Mouse (Mus musculus): ENCODE measurements around the gene S100a4. TPM values are rescaled to one million over a fixed set of nuclear protein-coding genes. Genes with fewer than 3 reads are reported as not detected.

S100a4 gene
- total RNA-seq, 2 experiments from 2014 or later: 15.7 to 17.2 TPM

DNA sequence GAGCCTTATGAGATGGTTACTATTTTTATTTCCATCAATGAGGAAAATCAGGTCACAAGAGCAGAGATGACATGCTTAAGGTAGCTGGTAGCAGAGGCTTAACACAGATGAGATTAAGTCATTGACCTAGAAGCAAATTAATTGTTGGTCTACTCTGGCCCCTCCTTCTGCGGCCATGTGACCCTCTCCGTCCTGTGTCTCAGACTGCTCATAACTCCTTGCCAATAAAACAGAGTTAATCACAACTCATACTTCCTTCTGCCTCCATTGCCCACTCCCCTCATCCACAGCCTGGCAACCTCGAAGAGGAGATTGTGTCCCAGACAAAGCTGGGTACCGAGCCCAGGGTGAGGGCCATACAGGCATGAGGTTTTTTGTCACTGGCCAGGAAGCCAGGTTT is 5.4 kb upstream of the S100a4 start:
- DNase-seq (ENCODE audit: low spot score in 2 of 2): no peak

DNA sequence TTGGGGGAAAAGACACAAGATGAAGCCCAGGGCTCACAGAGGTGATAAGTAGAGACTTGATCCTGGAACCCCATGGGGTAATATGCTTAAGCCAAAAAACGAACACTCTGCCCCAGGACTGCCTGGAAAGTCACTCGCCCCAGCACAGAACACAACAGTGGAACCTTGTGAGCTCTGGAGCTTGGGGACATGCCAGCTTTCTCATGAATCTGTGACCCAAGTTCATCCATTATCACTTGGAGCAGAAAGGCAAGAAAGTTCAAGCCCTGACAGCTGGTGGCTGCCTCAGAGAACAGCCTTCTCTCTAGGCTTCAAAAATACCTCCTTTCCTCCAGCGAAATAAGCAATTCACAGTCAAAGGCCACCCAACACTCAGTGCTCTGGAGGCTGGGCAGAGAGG is 4.2 kb upstream of the S100a4 start:
- no peak for DNase-seq (ENCODE audit: low spot score in 2 of 2)

DNA sequence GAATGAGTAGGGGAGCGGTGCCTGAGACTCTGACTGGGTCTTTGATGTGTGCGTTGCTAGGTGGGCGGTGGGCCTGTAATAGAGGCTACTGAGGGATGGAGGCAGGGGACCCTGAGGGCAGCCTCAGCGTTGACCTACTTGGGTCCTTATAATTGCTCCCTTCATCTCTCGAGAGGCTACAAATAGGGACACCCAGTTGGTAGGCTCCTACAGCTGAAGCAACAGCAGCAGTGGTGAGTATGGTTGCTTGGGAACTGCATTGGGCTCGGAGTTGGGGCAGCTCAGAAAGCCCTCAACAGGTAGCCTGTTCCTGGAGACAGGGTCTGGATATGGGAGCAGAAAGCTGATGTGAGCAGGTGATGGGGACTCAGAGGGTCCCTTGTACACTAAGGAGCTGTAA is 3.5 kb upstream of the S100a4 start:
- no peak for DNase-seq (ENCODE audit: low spot score in 2 of 2)

DNA sequence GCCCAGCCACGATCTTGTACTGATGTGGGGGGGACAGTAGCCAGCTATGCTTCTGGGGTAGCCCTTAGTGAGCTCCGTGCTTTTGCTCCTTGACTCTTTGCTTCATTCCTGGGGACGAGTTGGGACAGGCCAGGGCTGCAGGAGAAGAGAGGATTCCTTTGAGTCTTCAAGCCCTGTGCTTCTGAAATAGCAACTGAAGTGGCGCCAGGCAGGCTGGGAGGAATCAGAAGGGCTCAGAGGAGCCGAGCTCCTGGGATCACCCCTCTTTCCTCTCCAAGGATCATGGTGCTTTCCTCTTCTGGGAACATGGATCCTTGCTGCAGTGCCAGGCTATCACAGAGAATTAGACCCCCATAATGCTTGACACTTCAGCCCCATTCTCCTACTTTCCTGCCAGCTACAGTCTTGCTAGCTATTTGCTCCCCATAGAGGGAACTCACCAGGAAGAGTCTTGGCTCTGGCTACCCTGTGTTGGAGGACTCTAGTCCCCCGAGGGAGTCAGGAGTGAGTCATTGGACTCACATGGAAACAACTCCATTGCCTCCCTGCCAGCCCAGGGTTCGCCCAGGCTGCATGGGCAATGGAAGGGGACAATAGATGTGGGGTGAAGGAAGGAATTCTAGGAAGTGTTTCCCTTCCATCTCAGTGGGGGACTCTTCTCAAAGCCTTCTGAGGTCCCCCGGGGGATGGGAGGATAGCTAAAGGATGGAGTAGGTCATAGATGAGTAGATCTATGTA is 2.9 kb upstream of the S100a4 start:
- DNase-seq (ENCODE audit: low spot score in 2 of 2): no peak

DNA sequence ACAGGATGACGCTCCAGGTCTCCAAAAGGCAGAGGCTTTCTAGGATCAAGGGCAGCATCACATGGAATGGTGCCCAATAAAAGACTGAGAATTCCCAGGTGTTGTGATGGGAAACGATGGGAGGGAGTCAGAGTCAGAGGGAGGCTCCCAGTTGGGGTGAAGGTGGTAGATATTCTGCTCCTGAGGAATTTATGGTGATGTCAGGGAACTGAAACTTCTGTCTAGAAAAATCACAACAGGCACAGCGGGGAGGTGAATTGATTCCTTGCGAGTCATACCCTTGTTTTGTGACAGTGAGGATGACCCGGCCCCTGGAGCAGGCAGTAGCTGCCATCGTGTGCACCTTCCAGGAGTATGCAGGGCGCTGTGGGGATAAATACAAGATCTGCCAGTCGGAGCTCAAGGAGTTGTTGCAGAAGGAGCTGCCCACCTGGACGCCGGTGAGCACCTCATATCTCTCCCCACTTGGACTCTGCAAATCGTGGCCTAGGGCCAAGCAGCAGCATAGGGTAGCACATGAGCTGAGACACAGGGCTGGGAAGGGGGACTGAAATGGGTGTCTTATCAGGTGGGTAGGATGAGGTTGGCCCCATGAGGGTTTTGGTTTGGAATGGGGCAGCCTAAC is 2.0 kb upstream of the S100a4 start, which contains the start of gene Gm42674:
Gm42674 (plus strand) TSS at position 419 of the 625 bp plus-strand sequence.
- no peak for DNase-seq (ENCODE audit: low spot score in 2 of 2)

DNA sequence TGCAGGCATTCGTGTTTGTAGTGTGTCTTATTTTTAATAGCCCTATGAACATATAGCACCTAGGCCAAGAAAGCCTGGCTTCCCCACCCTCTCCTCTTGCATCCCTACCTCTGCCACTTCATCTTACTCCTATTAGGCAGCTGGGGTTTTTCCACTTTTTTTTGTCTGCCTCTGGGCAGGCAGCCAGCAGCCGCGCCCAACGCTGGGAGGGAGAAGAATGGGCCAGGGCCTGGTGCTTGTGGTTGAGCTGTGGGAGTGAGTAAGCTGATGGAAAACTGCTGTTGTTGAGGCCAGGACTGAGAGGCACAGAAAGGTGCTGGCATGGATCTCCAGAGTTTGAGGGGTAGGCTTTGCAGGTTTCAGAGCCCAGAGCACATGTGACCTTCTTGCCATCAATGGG is 845 bp downstream of the S100a4 start:
- peak; percentile 55 to 77 for DNase-seq (ENCODE audit: low spot score in 2 of 2)

DNA sequence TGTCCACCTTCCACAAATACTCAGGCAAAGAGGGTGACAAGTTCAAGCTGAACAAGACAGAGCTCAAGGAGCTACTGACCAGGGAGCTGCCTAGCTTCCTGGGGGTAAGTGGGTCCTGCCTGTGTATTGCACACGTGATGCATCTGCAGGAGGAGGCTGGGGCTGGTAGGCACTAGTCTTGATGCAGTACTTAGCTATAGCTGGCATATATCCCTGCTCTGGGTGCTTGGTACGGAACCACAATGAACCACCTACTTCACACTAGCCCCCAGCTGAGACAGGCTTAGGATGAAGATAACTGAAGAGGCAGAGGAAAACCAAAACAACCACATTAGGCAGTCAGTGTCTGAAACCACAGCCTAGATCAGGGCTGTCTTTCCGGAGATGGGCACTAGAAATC is 1.5 kb downstream of the S100a4 start:
- no peak for DNase-seq (ENCODE audit: low spot score in 2 of 2)

DNA sequence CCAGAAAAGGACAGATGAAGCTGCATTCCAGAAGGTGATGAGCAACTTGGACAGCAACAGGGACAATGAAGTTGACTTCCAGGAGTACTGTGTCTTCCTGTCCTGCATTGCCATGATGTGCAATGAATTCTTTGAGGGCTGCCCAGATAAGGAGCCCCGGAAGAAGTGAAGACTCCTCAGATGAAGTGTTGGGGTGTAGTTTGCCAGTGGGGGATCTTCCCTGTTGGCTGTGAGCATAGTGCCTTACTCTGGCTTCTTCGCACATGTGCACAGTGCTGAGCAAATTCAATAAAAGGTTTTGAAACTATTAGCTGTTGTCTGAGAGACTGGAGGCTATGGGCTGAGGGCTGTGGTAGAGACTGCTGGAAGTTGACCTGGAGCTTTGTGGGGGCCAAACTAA is 2.2 kb downstream of the S100a4 start:
- no peak for DNase-seq (ENCODE audit: low spot score in 2 of 2)

DNA sequence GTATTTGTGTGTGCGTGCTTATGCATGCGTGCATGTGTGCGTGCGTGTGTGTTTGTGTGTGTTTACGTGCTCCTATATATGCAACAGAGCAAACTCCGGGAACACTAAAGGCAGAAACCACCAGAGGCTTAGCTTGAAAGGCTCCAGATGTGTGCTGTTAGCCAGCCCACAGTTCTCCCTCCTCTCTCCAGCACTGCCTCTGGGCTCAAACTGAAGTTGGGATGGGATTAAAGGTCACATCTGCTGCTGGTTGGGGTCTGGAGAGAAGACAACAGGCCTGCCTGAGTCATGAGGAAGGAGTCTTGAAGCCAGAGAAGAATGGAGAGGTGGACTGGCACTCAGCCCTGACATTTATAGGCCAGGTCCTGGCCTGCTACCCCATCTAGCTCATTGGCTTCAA is 2.6 kb downstream of the S100a4 start:
- DNase-seq (ENCODE audit: low spot score in 2 of 2): no peak

DNA sequence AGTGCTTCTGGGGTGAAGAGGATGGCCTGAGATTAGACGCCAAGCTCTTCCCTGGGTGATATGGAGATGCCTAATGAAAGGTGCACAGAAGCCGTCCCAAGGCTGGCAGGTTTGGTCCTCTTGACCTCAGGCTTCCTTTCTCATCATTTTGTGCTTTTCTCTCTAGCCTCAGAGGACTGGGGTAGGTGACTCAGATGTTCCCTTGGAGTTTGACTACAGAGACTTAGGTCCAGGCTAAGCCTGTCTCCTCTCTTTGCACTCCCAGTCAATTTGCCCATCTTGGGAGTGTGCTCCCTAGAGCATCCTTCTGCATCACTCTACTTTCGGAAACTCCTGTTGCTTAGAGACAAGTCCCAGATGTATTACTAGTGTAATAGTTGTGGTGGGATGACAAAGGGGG is 3.8 kb downstream of the S100a4 start:
- DNase-seq (ENCODE audit: low spot score in 2 of 2): no peak

DNA sequence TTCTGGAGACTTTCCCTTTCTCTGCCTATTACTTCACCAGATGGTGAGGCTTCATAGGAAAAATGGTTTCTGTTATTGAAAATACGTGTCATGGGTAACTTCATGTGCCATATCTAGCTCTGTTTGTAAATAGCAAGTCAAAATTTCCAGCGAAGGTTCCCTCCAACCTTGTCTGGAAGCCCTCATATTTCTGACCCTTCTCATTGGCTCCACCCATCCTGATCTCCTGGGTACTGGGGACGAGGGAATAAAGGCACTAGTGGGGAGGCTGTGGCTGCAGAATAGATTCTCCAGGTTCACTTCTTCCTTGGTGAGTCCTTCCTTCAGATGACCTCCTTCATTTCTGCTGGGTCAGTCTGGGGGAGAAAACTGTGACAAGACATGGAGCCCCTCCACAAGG is 4.7 kb downstream of the S100a4 start, which contains the start of gene S100a5:
S100a5 (plus strand) TSS at position 301 of the 400 bp plus-strand sequence.
- no peak for DNase-seq (ENCODE audit: low spot score in 2 of 2)

DNA sequence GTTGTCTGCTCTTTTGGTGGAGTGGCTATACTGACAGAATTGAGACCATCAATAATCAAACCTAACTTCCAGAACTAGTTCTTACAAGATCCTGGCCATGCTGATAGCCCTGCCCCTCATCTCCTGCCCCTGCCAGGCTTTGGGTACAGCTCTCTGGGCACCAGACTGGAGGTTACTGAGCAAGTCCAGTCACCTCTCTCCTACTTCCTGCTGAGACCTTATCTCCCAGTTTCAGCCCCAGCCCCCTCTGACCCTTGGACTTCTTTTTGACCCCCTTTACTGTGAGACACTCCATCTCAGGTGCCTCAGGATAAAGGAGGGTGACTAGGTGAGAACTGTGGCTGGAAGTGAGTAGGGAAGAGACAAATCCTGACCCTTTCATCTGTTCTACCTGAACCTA is 5.5 kb downstream of the S100a4 start:
- no peak for DNase-seq (ENCODE audit: low spot score in 2 of 2)

DNA sequence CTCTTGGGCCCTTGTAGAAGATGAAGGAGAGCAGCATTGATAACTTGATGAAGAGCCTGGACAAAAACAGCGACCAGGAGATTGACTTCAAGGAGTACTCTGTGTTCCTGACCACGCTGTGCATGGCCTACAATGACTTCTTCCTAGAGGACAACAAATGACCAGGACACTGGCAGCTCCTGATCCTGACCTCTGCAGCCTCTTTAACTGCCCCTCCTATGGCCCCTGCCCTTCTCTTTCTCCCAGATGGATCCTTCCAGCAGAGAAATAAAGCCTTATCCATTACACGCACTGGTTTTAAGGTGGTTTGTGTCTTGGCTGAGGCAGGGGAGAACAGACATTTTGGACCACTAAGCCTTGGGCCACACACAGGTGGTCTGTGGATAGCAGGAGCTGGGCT is 7.9 kb downstream of the S100a4 start:
- DNase-seq (ENCODE audit: low spot score in 2 of 2): no peak

DNA sequence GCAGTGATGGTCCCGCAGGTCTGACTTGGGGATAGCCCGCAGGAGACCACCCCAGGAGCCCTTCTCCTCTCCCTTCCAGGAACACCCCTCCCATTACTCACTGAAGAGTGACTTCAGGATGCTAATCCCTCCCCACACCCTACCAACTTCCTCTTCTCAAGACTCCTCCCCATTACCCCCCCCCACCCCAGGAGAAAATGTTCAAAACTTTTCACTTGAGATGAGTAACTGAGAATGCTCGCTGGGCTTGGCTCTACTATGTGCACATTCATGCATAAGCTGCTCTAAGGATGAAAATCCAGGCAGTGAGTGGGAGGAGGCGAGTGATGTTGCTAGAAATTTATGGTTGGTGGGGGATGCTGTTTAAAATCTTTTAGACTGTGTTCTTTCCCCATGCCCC is 8.5 kb downstream of the S100a4 start:
- no peak for DNase-seq (ENCODE audit: low spot score in 2 of 2)

DNA sequence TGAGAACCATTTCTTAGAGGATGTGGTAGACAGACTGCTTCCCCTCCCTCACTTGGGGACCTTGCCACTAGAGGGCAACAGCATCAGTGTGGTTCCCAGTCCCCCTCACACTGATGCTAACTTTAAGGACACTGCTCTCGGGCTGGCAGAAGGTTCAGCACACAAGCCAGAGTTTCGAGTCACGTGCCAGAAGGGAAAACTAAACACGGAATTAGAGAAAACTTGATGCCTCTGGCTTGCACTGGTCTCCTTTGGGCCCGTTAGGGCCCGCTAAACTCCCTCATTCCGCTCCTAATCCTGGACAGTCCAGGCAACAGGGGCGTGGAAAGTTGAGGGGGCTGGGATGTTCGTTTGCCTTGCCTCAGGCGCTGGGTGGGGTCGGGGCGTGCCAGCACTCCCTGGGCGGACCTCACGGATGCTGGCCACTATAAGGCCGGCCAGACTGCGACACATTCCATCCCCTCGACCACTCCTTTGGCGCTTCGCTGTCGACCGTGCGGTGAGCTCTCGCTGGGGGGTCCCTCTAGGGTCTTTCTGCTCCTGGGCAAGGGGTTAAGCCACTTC is 9.2 kb downstream of the S100a4 start, which contains the start of gene S100a6:
S100a6 (plus strand) TSS at position 155 of the 564 bp plus-strand sequence.
- DNase-seq (ENCODE audit: low spot score in 2 of 2): peak; percentile 48 to 69

DNA sequence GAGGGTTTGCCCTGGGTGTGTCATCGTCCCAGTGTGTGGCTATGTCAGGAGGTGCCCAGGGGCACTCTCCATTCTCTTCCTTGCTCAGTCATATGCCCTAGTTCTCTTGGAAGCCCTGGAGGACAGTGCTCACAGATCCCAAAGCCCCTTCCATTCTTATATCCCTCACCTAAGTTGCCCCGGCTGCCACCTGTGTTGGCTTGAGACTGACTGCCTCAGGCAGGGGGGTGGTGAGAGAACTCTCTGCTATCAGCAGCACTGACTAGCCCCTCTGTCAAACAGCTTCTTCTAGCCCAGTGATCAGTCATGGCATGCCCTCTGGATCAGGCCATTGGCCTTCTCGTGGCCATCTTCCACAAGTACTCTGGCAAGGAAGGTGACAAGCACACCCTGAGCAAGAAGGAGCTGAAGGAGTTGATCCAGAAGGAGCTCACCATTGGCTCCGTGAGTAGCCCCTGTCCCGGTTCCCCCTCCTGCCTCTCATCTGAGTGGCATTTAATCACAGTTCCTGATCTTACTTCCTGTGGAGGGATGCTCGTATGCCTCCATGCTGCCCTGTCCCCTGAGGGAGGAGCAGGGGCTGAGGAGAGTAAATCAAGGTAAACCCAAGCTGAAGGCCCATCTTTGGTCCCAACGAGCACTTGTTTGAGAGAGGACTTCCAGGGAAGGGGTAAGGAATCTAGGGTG is 10.0 kb downstream of the S100a4 start:
- DNase-seq (ENCODE audit: low spot score in 2 of 2): no peak

DNA sequence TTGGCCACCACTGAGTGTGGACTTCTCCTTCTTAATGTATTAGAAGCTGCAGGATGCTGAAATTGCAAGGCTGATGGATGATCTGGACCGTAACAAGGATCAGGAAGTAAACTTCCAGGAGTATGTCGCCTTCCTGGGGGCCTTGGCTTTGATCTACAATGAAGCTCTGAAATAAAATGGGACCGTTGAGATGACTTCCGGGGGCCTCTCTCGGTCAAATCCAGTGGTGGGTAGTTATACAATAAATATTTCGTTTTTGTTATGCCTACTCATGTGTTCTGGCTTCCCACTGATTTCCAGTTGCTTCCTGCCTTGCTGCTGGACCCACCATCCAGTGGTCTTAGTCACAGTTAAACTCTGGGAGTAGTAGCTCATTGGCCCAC is 10.6 kb downstream of the S100a4 start:
- no peak for DNase-seq (ENCODE audit: low spot score in 2 of 2)

DNA sequence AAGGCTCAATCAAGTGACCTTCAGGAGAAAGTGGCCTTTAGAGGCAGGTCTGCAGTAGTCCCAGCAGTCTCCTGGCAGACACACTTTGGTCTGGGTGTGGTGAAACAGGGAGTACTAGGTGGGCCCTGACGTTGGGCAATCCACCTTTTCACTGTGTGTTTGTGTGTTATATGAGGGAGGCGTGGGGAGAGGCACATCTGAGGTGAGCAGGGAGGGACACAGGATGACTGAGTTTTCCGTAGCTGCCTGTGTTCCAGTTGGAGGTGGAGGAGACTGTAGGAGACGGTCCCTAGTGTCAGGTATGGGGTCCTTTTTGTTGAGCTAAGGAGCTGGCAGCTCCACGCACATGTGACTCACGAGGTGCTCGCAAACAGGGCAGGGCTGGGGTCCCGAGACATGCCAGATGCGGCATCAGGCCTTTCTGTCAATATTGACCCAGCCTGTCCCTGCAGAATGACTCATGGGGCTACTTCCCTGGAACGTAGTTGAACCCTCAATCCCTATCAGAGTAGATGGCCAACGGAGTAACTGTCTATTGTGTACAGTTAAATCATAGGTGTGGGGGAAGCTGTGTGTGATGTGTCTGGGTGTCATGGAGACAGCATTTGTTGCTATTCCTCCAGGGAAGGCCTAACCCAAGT is 11.2 kb downstream of the S100a4 start:
- no peak for DNase-seq (ENCODE audit: low spot score in 2 of 2)

DNA sequence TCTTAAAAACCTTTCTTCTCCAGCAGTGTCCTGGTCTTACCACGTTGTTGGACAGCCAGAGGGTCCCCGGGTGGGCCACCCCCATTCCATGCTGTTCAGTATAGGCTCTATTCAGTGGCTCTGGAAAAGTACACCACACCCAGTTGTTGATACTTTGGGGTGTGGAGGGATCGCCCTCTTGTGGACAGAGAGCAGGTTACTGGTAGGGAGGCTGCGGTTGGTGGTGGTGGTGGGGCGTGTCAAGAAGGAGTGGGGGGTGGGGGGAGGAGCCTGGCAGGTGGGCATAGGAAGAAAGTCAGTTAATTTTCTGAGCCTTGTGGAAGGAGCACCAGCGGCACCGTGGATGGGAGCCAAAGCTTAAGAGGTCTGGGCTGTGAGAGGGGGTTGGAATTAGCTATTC is 11.8 kb downstream of the S100a4 start:
- peak; percentile 60 to 78 for DNase-seq (ENCODE audit: low spot score in 2 of 2)

DNA sequence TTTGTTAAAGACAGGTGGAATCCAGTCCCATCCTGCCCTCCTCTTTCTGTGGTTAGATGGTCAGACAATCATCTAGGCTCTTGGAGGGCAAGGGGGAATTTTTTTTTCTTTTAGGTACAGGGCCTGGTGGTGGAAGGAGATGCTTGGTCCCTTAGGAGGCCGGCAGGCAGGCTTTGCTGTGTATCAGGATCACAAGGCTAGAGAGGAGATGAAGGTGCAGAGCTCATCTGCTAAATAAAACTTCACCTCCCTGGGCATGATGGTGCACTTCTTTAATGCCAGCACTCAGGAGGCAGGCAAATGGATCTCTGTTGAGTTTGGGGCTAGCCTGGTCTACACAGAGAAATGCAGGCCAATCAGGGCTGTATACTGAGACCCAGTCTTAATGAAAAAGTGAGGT is 12.3 kb downstream of the S100a4 start:
- no peak for DNase-seq (ENCODE audit: low spot score in 2 of 2)

DNA sequence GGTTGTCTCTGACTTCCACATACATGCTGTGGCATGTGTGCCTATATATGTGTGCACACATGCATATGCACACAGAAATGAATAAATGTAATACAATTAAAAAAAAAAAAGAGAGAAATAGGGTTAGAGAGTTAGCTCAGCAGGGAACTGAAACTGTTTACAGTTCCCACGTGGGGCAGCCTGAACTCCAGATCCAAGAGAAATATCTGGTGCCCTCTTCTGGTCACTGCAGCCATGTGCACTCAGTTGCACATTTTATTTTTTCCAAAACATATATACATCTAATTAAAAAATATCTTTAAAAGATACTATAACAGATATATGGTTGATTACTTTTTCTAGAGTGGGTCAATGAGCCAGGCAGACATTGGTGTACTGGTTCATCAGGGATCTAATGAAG is 14.0 kb downstream of the S100a4 start:
- DNase-seq (ENCODE audit: low spot score in 2 of 2): no peak
